Mouse (Mus musculus) liver, postnatal 0 days (tissue): Measurements from ENCODE around the gene Chn1.

ENCODE experiments used
- CTCF ChIP-seq: sonication (generic); IDR thresholded peaks from 2 replicates; pipeline ENCODE4 v1.5.1; 2016; ENCODE audit warnings: antibody characterized with exemption, low read depth
- EP300 ChIP-seq: IDR thresholded peaks from 2 replicates; pipeline ENCODE4 v1.6.1; 2016; ENCODE audit warnings: antibody characterized with exemption, low read depth, mild to moderate bottlenecking

- no peak for TF ChIP-seq CTCF
- no peak for TF ChIP-seq EP300
Observed at GRCm38 (mm10) chr2:73596326-73596725, 178.8 kb downstream of the Chn1 start.
